Mouse (Mus musculus): ENCODE data around the gene Gas2. TPM values are rescaled to one million over a fixed set of nuclear protein-coding genes. Genes with fewer than 3 reads are reported as not detected.

Gene Gas2
- polyA plus RNA-seq, 1 experiment from 2014 or later = 17.2 TPM

DNA sequence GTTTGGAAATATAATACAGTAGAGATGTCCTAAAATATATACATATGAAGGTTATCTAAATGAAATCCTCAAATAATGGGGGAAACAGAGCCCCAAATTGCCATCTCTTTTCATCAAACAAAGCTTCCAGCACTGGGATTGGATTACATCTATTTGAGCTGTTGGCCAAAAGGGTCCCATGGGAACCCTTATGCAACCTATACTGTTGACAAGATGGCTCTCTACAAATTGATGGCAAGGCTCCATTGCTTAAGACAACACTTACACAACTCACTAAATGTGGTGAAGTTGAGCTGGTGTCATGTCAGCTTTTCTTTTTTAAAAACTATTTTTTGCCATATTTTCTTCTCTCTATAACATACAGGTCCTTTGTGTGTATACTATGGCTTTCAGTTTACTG, 14.5 kb downstream of the Gas2 start:
- no peak overlapping the region for H3K9ac ChIP-seq (ENCODE audit: low read length)
- no peaks in the 10 kb centered on the region for H3K9me3 ChIP-seq (replicated peaks; ENCODE audit: control insufficient read depth, low read length)
- DNase-seq (ENCODE audit: low spot score) (no peak), ATAC-seq (no peak)
- H3K36me3 ChIP-seq (ENCODE audit: control insufficient read depth, insufficient read depth, low read length) = no peaks in the 10 kb centered on the region
- no peak overlapping the region for H3K27ac ChIP-seq (ENCODE audit: low read depth, low read length)
- no peaks in the 10 kb centered on the region for H3K4me1 ChIP-seq (ENCODE audit: control insufficient read depth, insufficient read depth, low read length)
- H3K4me3 ChIP-seq (ENCODE audit: low read depth, low read length) = no peak overlapping the region
- no peak overlapping the region for H3K4me2 ChIP-seq (ENCODE audit: low read length)
- H3K27me3 ChIP-seq (replicated peaks; ENCODE audit: control insufficient read depth, insufficient read depth, low read length) = no peaks in the 10 kb centered on the region

DNA sequence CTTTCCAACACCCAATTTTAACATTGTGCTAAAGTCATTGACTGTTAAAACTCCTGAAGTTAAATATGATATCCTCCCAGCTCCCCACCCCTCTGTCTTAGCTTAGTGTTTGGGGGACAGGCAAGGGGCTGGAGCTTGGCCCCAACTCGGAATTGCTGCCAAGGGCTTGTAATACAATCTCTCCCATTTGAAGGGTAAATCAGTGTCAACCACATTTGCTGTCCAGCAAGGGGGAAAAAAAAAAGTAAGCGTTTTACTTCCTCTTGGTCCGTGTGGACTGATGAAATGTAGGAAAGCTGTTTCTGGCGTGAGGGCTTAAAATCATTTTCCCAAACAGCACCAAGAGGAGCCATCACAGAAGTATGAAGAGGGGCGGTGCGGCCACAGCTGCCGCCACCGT, 16.9 kb downstream of the Gas2 start:
- WGBS = 6% methylated on average over 8 of the region's 8 CpGs
- peak; percentile 30 for DNase-seq (ENCODE audit: low spot score)
- Histone ChIP-seq H3K9me3 (replicated peaks; ENCODE audit: control insufficient read depth, low read length) (no peaks in the 10 kb centered on the region), H3K27ac (ENCODE audit: low read depth, low read length) (peak overlapping the region; percentile 71), H3K27me3 (replicated peaks; ENCODE audit: control insufficient read depth, insufficient read depth, low read length) (no peaks in the 10 kb centered on the region), H3K4me1 (ENCODE audit: control insufficient read depth, insufficient read depth, low read length) (no peaks in the 10 kb centered on the region), H3K4me2 (ENCODE audit: low read length) (peak overlapping the region; percentile 86), H3K9ac (ENCODE audit: low read length) (peak overlapping the region; percentile 75), H3K36me3 (ENCODE audit: control insufficient read depth, insufficient read depth, low read length) (no peaks in the 10 kb centered on the region), H3K4me3 (ENCODE audit: low read depth, low read length) (peak overlapping the region; percentile 49)
- ATAC-seq = no peak; the same call in 1 of the 2 replicates

DNA sequence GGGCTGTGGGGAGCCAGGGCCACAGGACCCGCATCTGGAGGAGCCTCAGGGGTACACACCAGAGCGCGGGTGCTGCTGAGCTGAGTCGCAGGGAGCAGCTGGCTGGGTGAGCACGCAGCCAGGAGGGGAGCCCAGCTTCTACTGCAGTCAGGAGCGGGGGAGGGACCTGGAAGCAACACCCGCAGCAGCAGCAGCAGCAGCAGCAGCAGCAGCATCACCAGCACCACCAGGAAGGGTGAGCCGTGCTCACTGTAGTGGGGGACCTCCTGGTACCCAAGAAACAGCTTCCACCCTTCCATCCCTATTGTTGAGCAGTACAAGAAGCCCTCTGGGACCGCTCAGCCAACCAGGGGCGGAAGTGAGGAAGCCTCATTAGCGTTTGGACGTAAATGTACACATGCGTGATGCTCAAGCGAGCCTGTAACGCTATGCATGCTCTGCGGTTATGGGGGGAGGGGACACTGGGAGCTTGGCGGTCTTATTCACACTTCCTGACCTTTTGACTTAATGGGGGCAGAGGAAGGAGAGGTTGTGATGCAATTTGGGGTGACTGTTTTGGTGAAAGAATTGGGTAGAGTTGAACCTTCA, 17.4 kb downstream of the Gas2 start:
- no peaks in the 10 kb centered on the region for H3K9me3 ChIP-seq (replicated peaks; ENCODE audit: control insufficient read depth, low read length)
- no peaks in the 10 kb centered on the region for H3K27me3 ChIP-seq (replicated peaks; ENCODE audit: control insufficient read depth, insufficient read depth, low read length)
- H3K9ac ChIP-seq (ENCODE audit: low read length) = peak overlapping the region; percentile 75
- H3K4me3 ChIP-seq (ENCODE audit: low read depth, low read length) = peak overlapping the region; percentile 49
- H3K4me1 ChIP-seq (ENCODE audit: control insufficient read depth, insufficient read depth, low read length) = no peaks in the 10 kb centered on the region
- no peaks in the 10 kb centered on the region for H3K36me3 ChIP-seq (ENCODE audit: control insufficient read depth, insufficient read depth, low read length)
- H3K4me2 ChIP-seq (ENCODE audit: low read length) = peak overlapping the region; percentile 86
- peak; percentile 97 for ATAC-seq
- peak; percentile 85 for DNase-seq (ENCODE audit: low spot score)
- WGBS = 2% methylated on average over 17 of the region's 17 CpGs
- peak overlapping the region; percentile 71 for H3K27ac ChIP-seq (ENCODE audit: low read depth, low read length)

DNA sequence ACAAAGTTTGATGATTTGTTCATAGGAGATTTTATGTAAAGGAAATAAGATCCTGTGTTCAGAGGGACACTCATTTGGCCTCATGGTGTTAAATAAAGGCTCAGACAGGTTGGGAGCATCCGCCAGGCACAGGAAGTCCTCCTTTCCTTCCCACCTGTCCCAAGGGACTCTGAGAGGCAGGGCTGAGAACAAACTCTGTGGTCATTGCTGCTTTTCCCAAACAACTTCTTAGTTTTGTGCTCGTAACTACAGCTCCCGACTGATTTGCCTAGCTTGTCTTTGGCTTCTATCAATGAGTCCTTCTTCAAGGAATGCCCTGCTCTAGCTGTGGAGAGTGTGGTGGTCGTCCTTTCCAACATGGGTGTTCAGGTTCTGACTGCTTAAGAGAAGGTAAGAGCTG, 18.3 kb downstream of the Gas2 start:
- no peak overlapping the region for H3K9ac ChIP-seq (ENCODE audit: low read length)
- H3K27ac ChIP-seq (ENCODE audit: low read depth, low read length) = no peak overlapping the region
- H3K9me3 ChIP-seq (replicated peaks; ENCODE audit: control insufficient read depth, low read length) = no peaks in the 10 kb centered on the region
- no peaks in the 10 kb centered on the region for H3K27me3 ChIP-seq (replicated peaks; ENCODE audit: control insufficient read depth, insufficient read depth, low read length)
- no peak overlapping the region for H3K4me3 ChIP-seq (ENCODE audit: low read depth, low read length)
- DNase-seq (ENCODE audit: low spot score) = no peak
- no peak for ATAC-seq
- 84% methylated on average over 4 of the region's 4 CpGs for WGBS
- H3K4me2 ChIP-seq (ENCODE audit: low read length) = no peak overlapping the region
- H3K36me3 ChIP-seq (ENCODE audit: control insufficient read depth, insufficient read depth, low read length) = no peaks in the 10 kb centered on the region
- H3K4me1 ChIP-seq (ENCODE audit: control insufficient read depth, insufficient read depth, low read length) = no peaks in the 10 kb centered on the region

DNA sequence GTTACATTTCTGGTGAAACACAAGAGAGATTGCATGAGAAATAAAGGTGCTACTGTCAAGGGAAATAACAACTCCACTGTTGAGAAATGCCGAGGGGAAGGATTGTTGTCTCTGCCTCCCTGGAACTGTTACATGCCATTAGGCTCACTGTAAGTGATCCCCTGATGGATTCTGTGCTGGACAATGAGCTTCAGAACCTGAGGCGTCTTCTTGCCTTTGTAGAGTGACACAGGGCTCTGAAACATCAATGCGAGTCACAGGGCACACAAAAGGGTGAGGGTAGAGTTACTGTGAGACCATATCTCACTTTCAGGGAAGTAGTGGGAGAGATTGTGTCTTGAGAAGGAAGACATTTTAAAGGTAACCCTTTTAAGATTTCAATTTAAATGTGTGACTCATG, 23.5 kb downstream of the Gas2 start:
- no peaks in the 10 kb centered on the region for H3K9me3 ChIP-seq (replicated peaks; ENCODE audit: control insufficient read depth, low read length)
- DNase-seq (ENCODE audit: low spot score) (no peak), ATAC-seq (no peak)
- 77% methylated on average over 3 of the region's 3 CpGs for WGBS
- H3K4me3 ChIP-seq (ENCODE audit: low read depth, low read length) = no peak overlapping the region
- H3K27me3 ChIP-seq (replicated peaks; ENCODE audit: control insufficient read depth, insufficient read depth, low read length) = no peaks in the 10 kb centered on the region
- no peak overlapping the region for H3K9ac ChIP-seq (ENCODE audit: low read length)
- H3K4me1 ChIP-seq (ENCODE audit: control insufficient read depth, insufficient read depth, low read length) = no peaks in the 10 kb centered on the region
- no peak overlapping the region for H3K4me2 ChIP-seq (ENCODE audit: low read length)
- no peaks in the 10 kb centered on the region for H3K36me3 ChIP-seq (ENCODE audit: control insufficient read depth, insufficient read depth, low read length)
- no peak overlapping the region for H3K27ac ChIP-seq (ENCODE audit: low read depth, low read length)

DNA sequence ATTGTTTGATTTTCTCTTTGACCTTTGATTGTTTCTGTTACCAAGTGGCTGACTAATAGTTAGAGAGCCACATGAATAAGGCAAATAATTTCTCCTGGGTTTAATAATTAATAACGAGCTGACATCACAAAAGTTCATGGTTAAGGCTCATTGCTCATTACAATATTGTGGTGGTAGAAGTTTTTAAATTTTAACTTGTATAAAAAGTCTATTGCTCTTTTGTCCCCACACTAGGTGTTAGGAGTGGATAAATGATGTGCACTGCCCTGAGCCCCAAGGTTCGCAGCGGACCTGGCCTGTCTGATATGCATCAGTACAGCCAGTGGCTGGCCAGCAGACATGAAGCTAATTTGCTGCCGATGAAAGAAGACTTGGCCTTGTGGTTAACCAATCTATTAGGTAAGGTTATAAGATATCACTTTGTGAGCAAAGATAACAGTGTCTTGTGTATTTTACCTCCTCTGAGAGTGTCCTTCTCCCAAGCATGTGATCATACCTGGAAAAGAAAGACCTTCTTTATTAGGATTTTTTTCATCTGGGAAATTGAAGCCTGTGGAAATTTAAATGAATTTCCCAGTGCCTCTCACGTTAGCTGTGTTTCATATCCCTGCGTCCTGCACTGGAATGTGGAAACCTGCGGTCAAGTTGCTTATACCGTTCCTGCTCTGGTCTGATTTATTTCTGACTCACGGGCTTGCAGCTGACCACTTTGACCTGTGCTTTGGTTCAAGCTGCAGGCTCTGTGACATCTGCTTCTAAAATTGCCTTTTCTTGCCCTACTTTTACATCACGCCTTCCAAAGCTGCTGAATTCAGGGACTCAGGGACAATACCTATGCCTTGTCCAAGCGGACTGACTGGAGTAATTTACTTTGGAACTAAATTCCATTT, 26.1 kb downstream of the Gas2 start:
- no peak for DNase-seq (ENCODE audit: low spot score)
- 91% methylated on average over 11 of the region's 11 CpGs for WGBS
- Histone ChIP-seq H3K27me3 (replicated peaks; ENCODE audit: control insufficient read depth, insufficient read depth, low read length) (no peaks in the 10 kb centered on the region), H3K4me1 (ENCODE audit: control insufficient read depth, insufficient read depth, low read length) (no peaks in the 10 kb centered on the region), H3K4me3 (ENCODE audit: low read depth, low read length) (no peak overlapping the region), H3K9ac (ENCODE audit: low read length) (no peak overlapping the region), H3K27ac (ENCODE audit: low read depth, low read length) (no peak overlapping the region), H3K9me3 (replicated peaks; ENCODE audit: control insufficient read depth, low read length) (no peaks in the 10 kb centered on the region), H3K4me2 (ENCODE audit: low read length) (no peak overlapping the region), H3K36me3 (ENCODE audit: control insufficient read depth, insufficient read depth, low read length) (no peaks in the 10 kb centered on the region)
- ATAC-seq = no peak

DNA sequence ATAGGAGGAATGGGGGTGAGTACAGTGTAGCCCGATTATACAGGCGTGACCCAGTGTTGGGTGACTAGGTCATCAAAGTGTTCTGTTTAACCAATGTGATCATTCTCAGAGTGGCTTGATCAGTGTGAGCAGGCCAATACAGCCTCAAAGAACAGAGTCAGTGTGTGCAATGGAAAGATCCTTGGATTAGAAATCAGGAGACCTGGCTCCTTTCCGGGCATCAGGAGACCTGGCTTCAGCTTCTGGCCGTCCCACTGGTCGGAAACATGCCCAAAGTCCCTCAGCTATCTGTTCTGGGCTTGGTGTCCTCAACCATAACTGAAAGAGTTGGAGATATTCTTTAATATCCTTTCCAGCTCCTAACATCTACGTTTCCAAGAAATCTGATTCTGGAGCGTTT, 27.8 kb downstream of the Gas2 start:
- WGBS = 92% methylated on average over 7 of the region's 7 CpGs
- H3K4me2 ChIP-seq (ENCODE audit: low read length) = no peak overlapping the region
- no peak for DNase-seq (ENCODE audit: low spot score)
- H3K27ac ChIP-seq (ENCODE audit: low read depth, low read length) = no peak overlapping the region
- H3K27me3 ChIP-seq (replicated peaks; ENCODE audit: control insufficient read depth, insufficient read depth, low read length) = no peaks in the 10 kb centered on the region
- H3K4me3 ChIP-seq (ENCODE audit: low read depth, low read length) = no peak overlapping the region
- no peaks in the 10 kb centered on the region for H3K36me3 ChIP-seq (ENCODE audit: control insufficient read depth, insufficient read depth, low read length)
- H3K9ac ChIP-seq (ENCODE audit: low read length) = no peak overlapping the region
- no peaks in the 10 kb centered on the region for H3K9me3 ChIP-seq (replicated peaks; ENCODE audit: control insufficient read depth, low read length)
- no peak for ATAC-seq
- H3K4me1 ChIP-seq (ENCODE audit: control insufficient read depth, insufficient read depth, low read length) = no peaks in the 10 kb centered on the region

DNA sequence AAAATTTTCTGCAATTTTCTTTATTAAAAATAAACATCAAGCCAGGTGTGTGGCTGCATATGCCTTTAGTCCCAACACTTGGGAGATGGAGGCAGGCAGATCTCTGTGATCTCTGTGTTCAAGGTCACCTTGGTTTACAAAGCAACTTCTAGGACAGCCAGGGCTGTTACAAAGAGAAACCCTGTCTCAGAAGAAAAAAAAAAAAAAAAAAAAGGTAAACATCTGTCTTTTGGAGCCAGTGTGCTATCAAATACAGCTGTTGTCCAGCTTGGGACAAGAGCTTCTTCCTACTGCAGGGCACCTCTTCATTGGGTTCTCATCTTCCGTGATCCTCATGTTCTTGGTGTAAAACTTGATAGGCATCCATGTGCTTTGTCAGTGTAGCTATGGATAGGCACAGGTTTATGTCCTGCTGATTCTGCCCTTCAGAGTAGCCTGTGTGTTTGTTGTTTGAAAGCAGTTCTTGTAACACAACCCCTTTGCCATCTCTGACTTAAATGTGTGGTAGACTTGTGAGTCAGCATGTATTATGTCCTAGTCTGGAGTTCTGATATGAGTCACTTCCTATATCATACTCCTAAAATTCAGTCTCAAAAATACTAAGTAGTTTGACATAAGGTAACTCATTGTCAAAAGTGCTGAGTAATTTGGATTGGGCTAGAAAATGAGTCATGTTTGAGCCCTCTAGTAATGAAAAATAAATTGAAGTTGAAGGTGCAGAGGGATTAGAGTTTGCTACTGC, 30.6 kb downstream of the Gas2 start:
- Histone ChIP-seq H3K9me3 (replicated peaks; ENCODE audit: control insufficient read depth, low read length) (no peaks in the 10 kb centered on the region), H3K9ac (ENCODE audit: low read length) (no peak overlapping the region), H3K27ac (ENCODE audit: low read depth, low read length) (no peak overlapping the region), H3K4me1 (ENCODE audit: control insufficient read depth, insufficient read depth, low read length) (no peaks in the 10 kb centered on the region), H3K4me3 (ENCODE audit: low read depth, low read length) (no peak overlapping the region), H3K36me3 (ENCODE audit: control insufficient read depth, insufficient read depth, low read length) (no peaks in the 10 kb centered on the region), H3K4me2 (ENCODE audit: low read length) (no peak overlapping the region), H3K27me3 (replicated peaks; ENCODE audit: control insufficient read depth, insufficient read depth, low read length) (no peaks in the 10 kb centered on the region)
- 96% methylated on average over 1 of the region's 1 CpGs for WGBS
- DNase-seq (ENCODE audit: low spot score) = no peak
- ATAC-seq = no peak

DNA sequence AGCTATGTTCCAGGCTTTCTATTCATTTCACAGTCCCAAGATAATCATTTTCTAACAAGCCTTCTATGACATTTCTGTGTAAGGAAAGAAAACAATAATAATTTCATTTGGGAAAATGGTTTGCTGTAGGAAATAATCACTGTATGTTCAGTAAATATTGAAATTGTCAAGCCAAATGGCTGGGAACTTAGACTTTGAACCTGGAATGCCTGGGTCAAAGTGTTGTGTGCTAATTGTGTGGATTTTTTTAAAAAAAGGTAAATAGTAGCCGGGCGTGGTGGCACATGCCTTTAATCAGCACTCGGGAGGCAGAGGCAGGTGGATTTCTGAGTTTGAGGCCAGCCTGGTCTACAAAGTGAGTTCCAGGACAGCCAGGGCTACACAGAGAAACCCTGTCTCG, 31.2 kb downstream of the Gas2 start:
- Histone ChIP-seq H3K36me3 (ENCODE audit: control insufficient read depth, insufficient read depth, low read length) (no peaks in the 10 kb centered on the region), H3K4me2 (ENCODE audit: low read length) (no peak overlapping the region), H3K27me3 (replicated peaks; ENCODE audit: control insufficient read depth, insufficient read depth, low read length) (no peaks in the 10 kb centered on the region), H3K9me3 (replicated peaks; ENCODE audit: control insufficient read depth, low read length) (no peaks in the 10 kb centered on the region), H3K4me1 (ENCODE audit: control insufficient read depth, insufficient read depth, low read length) (no peaks in the 10 kb centered on the region), H3K4me3 (ENCODE audit: low read depth, low read length) (no peak overlapping the region), H3K27ac (ENCODE audit: low read depth, low read length) (no peak overlapping the region), H3K9ac (ENCODE audit: low read length) (no peak overlapping the region)
- DNase-seq (ENCODE audit: low spot score) = no peak
- no peak for ATAC-seq
- WGBS = 84% methylated on average over 4 of the region's 4 CpGs

All from forebrain, embryonic 14.5 days (tissue).